Mouse (Mus musculus): Measurements from ENCODE around the gene Obscn. TPM values are rescaled to one million over a fixed set of nuclear protein-coding genes. Genes with fewer than 3 reads are reported as not detected.

The Obscn gene
- polyA plus RNA-seq, 1 experiment from 2014 or later, result 0.24 TPM

GRCm38 (mm10) chr11:59068922-59069321 is 67.3 kb downstream of the Obscn start:
- no peak for ATAC-seq (ENCODE audit: low FRiP score, low TSS enrichment)
- H3K27me3 ChIP-seq (ENCODE audit: control insufficient read depth, insufficient read depth, low read length), result no peaks in the 10 kb centered on the region

GRCm38 (mm10) chr11:59068433-59068832 is 67.8 kb downstream of the Obscn start:
- 65% methylated on average over 1 of the region's 1 CpGs for WGBS
- Histone ChIP-seq H3K9me3 (ENCODE audit: control insufficient read depth, low read length) (no peaks in the 10 kb centered on the region), H3K36me3 (ENCODE audit: control insufficient read depth, insufficient read depth, low read length) (no peaks in the 10 kb centered on the region), H3K27me3 (ENCODE audit: control insufficient read depth, insufficient read depth, low read length) (no peaks in the 10 kb centered on the region), H3K4me1 (replicated peaks; ENCODE audit: control insufficient read depth, insufficient read depth) (no peaks in the 10 kb centered on the region), H3K9ac (ENCODE audit: low read length) (no peak overlapping the region), H3K4me2 (replicated peaks; ENCODE audit: low read depth) (no peak overlapping the region), H3K27ac (replicated peaks) (no peak overlapping the region), H3K4me3 (ENCODE audit: low read depth, low read length) (no peak overlapping the region)
- TF ChIP-seq EP300 (optimal IDR thresholded peaks at IDR 0.05), result no peak
- no peak for TF ChIP-seq CTCF (IDR thresholded peaks at IDR 0.05; ENCODE audit: low read depth)
- ATAC-seq (ENCODE audit: low FRiP score, low TSS enrichment), result no peak
- no peak for DNase-seq (ENCODE audit: low spot score)

More at GRCm38 (mm10) chr11:59068922-59069321, 67.3 kb downstream of the Obscn start:
- TF ChIP-seq EP300 (optimal IDR thresholded peaks at IDR 0.05) (no peak), CTCF (IDR thresholded peaks at IDR 0.05; ENCODE audit: low read depth) (no peak)
- 88% methylated on average over 8 of the region's 8 CpGs for WGBS
- Histone ChIP-seq H3K4me2 (replicated peaks; ENCODE audit: low read depth) (no peak overlapping the region), H3K9ac (ENCODE audit: low read length) (no peak overlapping the region), H3K4me1 (replicated peaks; ENCODE audit: control insufficient read depth, insufficient read depth) (no peaks in the 10 kb centered on the region), H3K36me3 (ENCODE audit: control insufficient read depth, insufficient read depth, low read length) (no peaks in the 10 kb centered on the region), H3K27ac (replicated peaks) (no peak overlapping the region), H3K4me3 (ENCODE audit: low read depth, low read length) (no peak overlapping the region), H3K9me3 (ENCODE audit: control insufficient read depth, low read length) (no peaks in the 10 kb centered on the region)
- no peak for DNase-seq (ENCODE audit: low spot score)

GRCm38 (mm10) chr11:59067921-59068320 is 68.3 kb downstream of the Obscn start:
- Histone ChIP-seq H3K36me3 (ENCODE audit: control insufficient read depth, insufficient read depth, low read length) (no peaks in the 10 kb centered on the region), H3K9me3 (ENCODE audit: control insufficient read depth, low read length) (no peaks in the 10 kb centered on the region), H3K27me3 (ENCODE audit: control insufficient read depth, insufficient read depth, low read length) (no peaks in the 10 kb centered on the region), H3K4me2 (replicated peaks; ENCODE audit: low read depth) (no peak overlapping the region), H3K27ac (replicated peaks) (no peak overlapping the region), H3K9ac (ENCODE audit: low read length) (no peak overlapping the region), H3K4me3 (ENCODE audit: low read depth, low read length) (no peak overlapping the region), H3K4me1 (replicated peaks; ENCODE audit: control insufficient read depth, insufficient read depth) (no peaks in the 10 kb centered on the region)
- DNase-seq (ENCODE audit: low spot score) (no peak), ATAC-seq (ENCODE audit: low FRiP score, low TSS enrichment) (no peak)
- no peak for TF ChIP-seq EP300 (optimal IDR thresholded peaks at IDR 0.05)
- TF ChIP-seq CTCF (IDR thresholded peaks at IDR 0.05; ENCODE audit: low read depth), result no peak
- 84% methylated on average over 9 of the region's 9 CpGs for WGBS

- H3K27me3 ChIP-seq (ENCODE audit: control insufficient read depth, insufficient read depth, low read length), result no peaks in the 10 kb centered on the region
- no peaks in the 10 kb centered on the region for H3K36me3 ChIP-seq (ENCODE audit: control insufficient read depth, insufficient read depth, low read length)
- no peak for DNase-seq (ENCODE audit: low spot score)
- TF ChIP-seq EP300 (optimal IDR thresholded peaks at IDR 0.05) (no peak), CTCF (IDR thresholded peaks at IDR 0.05; ENCODE audit: low read depth) (no peak)
- H3K4me3 ChIP-seq (ENCODE audit: low read depth, low read length), result no peak overlapping the region
- WGBS, result 53% methylated on average over 3 of the region's 3 CpGs
- H3K4me1 ChIP-seq (replicated peaks; ENCODE audit: control insufficient read depth, insufficient read depth), result no peaks in the 10 kb centered on the region
- H3K4me2 ChIP-seq (replicated peaks; ENCODE audit: low read depth), result no peak overlapping the region
- no peak overlapping the region for H3K9ac ChIP-seq (ENCODE audit: low read length)
- no peak for ATAC-seq (ENCODE audit: low FRiP score, low TSS enrichment)
- no peaks in the 10 kb centered on the region for H3K9me3 ChIP-seq (ENCODE audit: control insufficient read depth, low read length)
- no peak overlapping the region for H3K27ac ChIP-seq (replicated peaks)
Observed at GRCm38 (mm10) chr11:59058025-59058424, 78.2 kb downstream of the Obscn start.

GRCm38 (mm10) chr11:59051031-59051430 is 85.2 kb downstream of the Obscn start:
- Histone ChIP-seq H3K27me3 (ENCODE audit: control insufficient read depth, insufficient read depth, low read length) (no peaks in the 10 kb centered on the region), H3K4me3 (ENCODE audit: low read depth, low read length) (no peak overlapping the region), H3K27ac (replicated peaks) (no peak overlapping the region), H3K9me3 (ENCODE audit: control insufficient read depth, low read length) (no peaks in the 10 kb centered on the region), H3K4me2 (replicated peaks; ENCODE audit: low read depth) (no peak overlapping the region), H3K36me3 (ENCODE audit: control insufficient read depth, insufficient read depth, low read length) (no peaks in the 10 kb centered on the region), H3K4me1 (replicated peaks; ENCODE audit: control insufficient read depth, insufficient read depth) (no peaks in the 10 kb centered on the region), H3K9ac (ENCODE audit: low read length) (no peak overlapping the region)
- DNase-seq (ENCODE audit: low spot score) (no peak), ATAC-seq (ENCODE audit: low FRiP score, low TSS enrichment) (no peak)
- WGBS, result 79% methylated on average over 9 of the region's 9 CpGs
- no peak for TF ChIP-seq EP300 (optimal IDR thresholded peaks at IDR 0.05)
- no peak for TF ChIP-seq CTCF (IDR thresholded peaks at IDR 0.05; ENCODE audit: low read depth)

GRCm38 (mm10) chr11:59044703-59045330 is 91.4 kb downstream of the Obscn start:
- no peak for ATAC-seq (ENCODE audit: low FRiP score, low TSS enrichment)
- no peak for DNase-seq (ENCODE audit: low spot score)
- no peak overlapping the region for H3K4me3 ChIP-seq (ENCODE audit: low read depth, low read length)

More at GRCm38 (mm10) chr11:59044703-59045330, 91.4 kb downstream of the Obscn start:
- no peaks in the 10 kb centered on the region for H3K9me3 ChIP-seq (ENCODE audit: control insufficient read depth, low read length)
- no peaks in the 10 kb centered on the region for H3K27me3 ChIP-seq (ENCODE audit: control insufficient read depth, insufficient read depth, low read length)
- TF ChIP-seq EP300 (optimal IDR thresholded peaks at IDR 0.05) (no peak), CTCF (IDR thresholded peaks at IDR 0.05; ENCODE audit: low read depth) (no peak)
- H3K4me2 ChIP-seq (replicated peaks; ENCODE audit: low read depth), result no peak overlapping the region
- H3K9ac ChIP-seq (ENCODE audit: low read length), result no peak overlapping the region
- WGBS, result 86% methylated on average over 15 of the region's 15 CpGs
- H3K36me3 ChIP-seq (ENCODE audit: control insufficient read depth, insufficient read depth, low read length), result no peaks in the 10 kb centered on the region
- no peaks in the 10 kb centered on the region for H3K4me1 ChIP-seq (replicated peaks; ENCODE audit: control insufficient read depth, insufficient read depth)
- no peak overlapping the region for H3K27ac ChIP-seq (replicated peaks)
